Mouse (Mus musculus): ENCODE data around the gene Tmem87b. TPM values are rescaled to one million over a fixed set of nuclear protein-coding genes. Genes with fewer than 3 reads are reported as not detected.

Gene Tmem87b
- total RNA-seq (2014; fragmentation: Nextera tagmentation) (13.7 TPM in 2 replicates), total RNA-seq (2017) (17.3 and 20.3 TPM in 2 replicates), polyA plus RNA-seq (2012) (1.1 and 1.4 TPM in 2 replicates)

GRCm38 (mm10) chr2:128817786-128818681 lies at the start of gene Tmem87b:
Tmem87b (plus strand) TSS chr2:128818118.
- Histone ChIP-seq H3K4me3 (ENCODE audit: low read depth, low read length) (peak within 1 kb of the TSS; percentile 83), H3K36me3 (replicated peaks) (peaks cover 13% of the 10 kb centered on the region), H3K27me3 (ENCODE audit: insufficient read depth, low read length) (peaks cover 12% of the 10 kb centered on the region; the same call in 1 of the 2 replicates), H3K9me3 (replicated peaks) (no peaks in the 10 kb centered on the region), H3K4me1 (ENCODE audit: insufficient read depth, low read depth, low read length) (peaks cover 29% of the 10 kb centered on the region)
- DNase-seq (ENCODE audit: low spot score) = peak; percentile 72
- no peak for TF ChIP-seq GATA1 (IDR thresholded peaks at IDR 0.05; ENCODE audit: borderline replicate concordance, low read length)
- no peak for TF ChIP-seq GATA2 (IDR thresholded peaks at IDR 0.05; ENCODE audit: borderline replicate concordance, low read depth, low read length)
- no peak for TF ChIP-seq TAL1 (conservative IDR thresholded peaks at IDR 0.05; ENCODE audit: low read depth, low read length)
- ATAC-seq (ENCODE audit: extremely low read depth, insufficient number of reproducible peaks, low FRiP score, poor library complexity, severe bottlenecking) = peak; percentile 88

GRCm38 (mm10) chr2:128768545-128769247 lies 49.2 kb upstream of the Tmem87b start:
- no peak for ATAC-seq (ENCODE audit: extremely low read depth, insufficient number of reproducible peaks, low FRiP score, poor library complexity, severe bottlenecking)
- H3K36me3 ChIP-seq (replicated peaks) = no peaks in the 10 kb centered on the region
- no peak for DNase-seq (ENCODE audit: low spot score)
- H3K9me3 ChIP-seq (replicated peaks) = no peaks in the 10 kb centered on the region
- TF ChIP-seq TAL1 (conservative IDR thresholded peaks at IDR 0.05; ENCODE audit: low read depth, low read length) = no peak
- TF ChIP-seq GATA1 (IDR thresholded peaks at IDR 0.05; ENCODE audit: borderline replicate concordance, low read length) = no peak
- no peak for TF ChIP-seq CTCF (IDR thresholded peaks at IDR 0.05; ENCODE audit: low read depth, low read length)
- TF ChIP-seq GATA2 (IDR thresholded peaks at IDR 0.05; ENCODE audit: borderline replicate concordance, low read depth, low read length) = no peak
- no peaks in the 10 kb centered on the region for H3K27me3 ChIP-seq (ENCODE audit: insufficient read depth, low read length)
- H3K4me3 ChIP-seq (ENCODE audit: low read depth, low read length) = no peak overlapping the region
- H3K4me1 ChIP-seq (ENCODE audit: insufficient read depth, low read depth, low read length) = no peaks in the 10 kb centered on the region

- H3K4me3 ChIP-seq (ENCODE audit: low read depth, low read length) = no peak overlapping the region
- no peaks in the 10 kb centered on the region for H3K27me3 ChIP-seq (ENCODE audit: insufficient read depth, low read length)
- no peaks in the 10 kb centered on the region for H3K9me3 ChIP-seq (replicated peaks)
- H3K4me1 ChIP-seq (ENCODE audit: insufficient read depth, low read depth, low read length) = no peaks in the 10 kb centered on the region
- DNase-seq (ENCODE audit: low spot score) (no peak), ATAC-seq (ENCODE audit: extremely low read depth, insufficient number of reproducible peaks, low FRiP score, poor library complexity, severe bottlenecking) (no peak)
- TF ChIP-seq GATA2 (IDR thresholded peaks at IDR 0.05; ENCODE audit: borderline replicate concordance, low read depth, low read length) (no peak), CTCF (IDR thresholded peaks at IDR 0.05; ENCODE audit: low read depth, low read length) (no peak), TAL1 (conservative IDR thresholded peaks at IDR 0.05; ENCODE audit: low read depth, low read length) (no peak), POLR2AphosphoS5 (IDR thresholded peaks at IDR 0.05; ENCODE audit: insufficient replicate concordance, low read depth, low read length) (no peak), GATA1 (IDR thresholded peaks at IDR 0.05; ENCODE audit: borderline replicate concordance, low read length) (no peak)
- no peaks in the 10 kb centered on the region for H3K36me3 ChIP-seq (replicated peaks)
Observed at GRCm38 (mm10) chr2:128770557-128770956, 47.4 kb upstream of the Tmem87b start.

- TF ChIP-seq TAL1 (conservative IDR thresholded peaks at IDR 0.05; ENCODE audit: low read depth, low read length) (no peak), CTCF (IDR thresholded peaks at IDR 0.05; ENCODE audit: low read depth, low read length) (no peak), POLR2AphosphoS5 (IDR thresholded peaks at IDR 0.05; ENCODE audit: insufficient replicate concordance, low read depth, low read length) (no peak), GATA2 (IDR thresholded peaks at IDR 0.05; ENCODE audit: borderline replicate concordance, low read depth, low read length) (no peak)
- no peaks in the 10 kb centered on the region for H3K36me3 ChIP-seq (replicated peaks)
- no peaks in the 10 kb centered on the region for H3K27me3 ChIP-seq (ENCODE audit: insufficient read depth, low read length)
- ATAC-seq (ENCODE audit: extremely low read depth, insufficient number of reproducible peaks, low FRiP score, poor library complexity, severe bottlenecking) (no peak), DNase-seq (ENCODE audit: low spot score) (no peak)
- no peaks in the 10 kb centered on the region for H3K4me1 ChIP-seq (ENCODE audit: insufficient read depth, low read depth, low read length)
- no peak overlapping the region for H3K4me3 ChIP-seq (ENCODE audit: low read depth, low read length)
- H3K9me3 ChIP-seq (replicated peaks) = no peaks in the 10 kb centered on the region
Observed at GRCm38 (mm10) chr2:128771048-128771447, 46.9 kb upstream of the Tmem87b start.

GRCm38 (mm10) chr2:128771750-128772338 lies 46.1 kb upstream of the Tmem87b start:
- TF ChIP-seq GATA1 (IDR thresholded peaks at IDR 0.05; ENCODE audit: borderline replicate concordance, low read length) (no peak), TAL1 (conservative IDR thresholded peaks at IDR 0.05; ENCODE audit: low read depth, low read length) (no peak), GATA2 (IDR thresholded peaks at IDR 0.05; ENCODE audit: borderline replicate concordance, low read depth, low read length) (no peak), CTCF (IDR thresholded peaks at IDR 0.05; ENCODE audit: low read depth, low read length) (no peak), POLR2AphosphoS5 (IDR thresholded peaks at IDR 0.05; ENCODE audit: insufficient replicate concordance, low read depth, low read length) (no peak)
- no peak overlapping the region for H3K4me3 ChIP-seq (ENCODE audit: low read depth, low read length)
- H3K4me1 ChIP-seq (ENCODE audit: insufficient read depth, low read depth, low read length) = no peaks in the 10 kb centered on the region
- H3K27me3 ChIP-seq (ENCODE audit: insufficient read depth, low read length) = no peaks in the 10 kb centered on the region
- no peaks in the 10 kb centered on the region for H3K9me3 ChIP-seq (replicated peaks)
- DNase-seq (ENCODE audit: low spot score) (no peak), ATAC-seq (ENCODE audit: extremely low read depth, insufficient number of reproducible peaks, low FRiP score, poor library complexity, severe bottlenecking) (no peak)
- no peaks in the 10 kb centered on the region for H3K36me3 ChIP-seq (replicated peaks)

- Histone ChIP-seq H3K9me3 (replicated peaks) (no peaks in the 10 kb centered on the region), H3K4me3 (ENCODE audit: low read depth, low read length) (no peak overlapping the region), H3K36me3 (replicated peaks) (no peaks in the 10 kb centered on the region), H3K4me1 (ENCODE audit: insufficient read depth, low read depth, low read length) (no peaks in the 10 kb centered on the region), H3K27me3 (ENCODE audit: insufficient read depth, low read length) (no peaks in the 10 kb centered on the region; the same call in 1 of the 2 replicates)
- TF ChIP-seq GATA1 (IDR thresholded peaks at IDR 0.05; ENCODE audit: borderline replicate concordance, low read length) = no peak
- no peak for TF ChIP-seq POLR2AphosphoS5 (IDR thresholded peaks at IDR 0.05; ENCODE audit: insufficient replicate concordance, low read depth, low read length)
- no peak for TF ChIP-seq TAL1 (conservative IDR thresholded peaks at IDR 0.05; ENCODE audit: low read depth, low read length)
- no peak for TF ChIP-seq GATA2 (IDR thresholded peaks at IDR 0.05; ENCODE audit: borderline replicate concordance, low read depth, low read length)
- ATAC-seq (ENCODE audit: extremely low read depth, insufficient number of reproducible peaks, low FRiP score, poor library complexity, severe bottlenecking) (no peak), DNase-seq (ENCODE audit: low spot score) (no peak)
Observed at GRCm38 (mm10) chr2:128782231-128782630, 35.7 kb upstream of the Tmem87b start.
